16 mouse cellular contexts compared by ENCODE assay signal in the genomic region with DNA sequence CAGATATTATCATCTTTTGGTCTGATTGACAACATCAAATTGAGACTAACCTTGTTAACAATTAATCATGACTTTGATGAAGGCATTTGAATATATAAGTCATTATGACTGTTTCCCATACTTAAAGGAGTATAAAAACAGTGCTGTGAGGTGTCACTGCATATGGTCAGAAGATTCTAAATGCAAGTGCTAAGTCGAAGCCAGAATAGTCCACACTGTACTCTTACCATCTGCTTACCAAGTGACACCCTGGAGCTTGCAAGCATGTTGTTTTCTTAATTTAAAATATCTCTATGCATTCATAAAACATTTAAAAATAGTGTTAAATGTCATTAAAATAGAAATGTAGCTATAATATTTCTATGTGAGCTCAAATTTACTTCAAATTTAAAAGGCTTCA.
DNase-seq lines count a peak whose midpoint lies in the region.
"Had no signal": no experiment of that assay in that cellular context is flagged by ENCODE, and none has a peak within 500 bp of the region (broad histone marks: within the 10 kb centered on the region; RNA-seq: fewer than 3 reads in every experiment).

No protein-coding gene starts in this region.

- peak; percentile 29 to 35 for DNase-seq in frontal cortex, adult 2 months (ENCODE audit: extremely low spot score in 1 of 2, low spot score in 1 of 2)
- DNase-seq in frontal cortex, postnatal 25 days (ENCODE audit: low spot score in 2 of 2), result no peak
- DNase-seq in left cerebral cortex, postnatal 14 days (ENCODE audit: low spot score in 2 of 2), result peak; percentile 11 to 29
- no peak for DNase-seq in left cerebral cortex, adult 18-20 months (ENCODE audit: low spot score in 2 of 2)
- DNase-seq in telencephalon, adult 2 months (ENCODE audit: low read depth, low spot score), result peak; percentile 80
- no peak for DNase-seq in thymus, postnatal 14 days
- DNase-seq: adrenal gland, adult 2 months; adrenal gland, postnatal 14 days; cerebellum, adult 11-12 months; cerebellum, adult 9-10 months; cerebellum, postnatal 14 days; gastrocnemius, postnatal 10 days; gastrocnemius, postnatal 36 days; heart, adult 2 months; heart, postnatal 14 days; heart, postnatal 4 days had no signal

- intact Hi-C loops in left cerebral cortex, postnatal 14 days (cut with DNase I), result no loop called here

Comparison
In these comparisons a context has a peak if more than half of its experiments do, and no peak if none do; other contexts are left out.
1. DNase-seq: peak in frontal cortex, adult 2 months (2 of 2), left cerebral cortex, postnatal 14 days (2 of 2) and telencephalon, adult 2 months (single experiment); none in frontal cortex, postnatal 25 days (0 of 2), left cerebral cortex, adult 18-20 months (0 of 2) and thymus, postnatal 14 days (single experiment).